Mouse (Mus musculus) E14TG2a.4 (cell line): ENCODE measurements around the gene Swt1.
A peak's percentile ranks its signal among the peaks of the same experiment; 100 is the strongest.

Source experiments
- H3K27me3 ChIP-seq: 2 replicates; pipeline ENCODE4 v1.6.1; 2014; ENCODE audit warnings: low read length, control low read depth; ENCODE audit not compliant: insufficient read depth
- H3K36me3 ChIP-seq: 2 replicates; pipeline ENCODE4 v1.6.1; 2014; ENCODE audit warnings: low read length, control low read depth; ENCODE audit not compliant: insufficient read depth
- H3K4me1 ChIP-seq: replicated peaks from 2 replicates; pipeline ENCODE4 v1.6.1; 2014; ENCODE audit warnings: low read depth, low read length, control low read depth
- H3K4me3 ChIP-seq: replicated peaks from 2 replicates; pipeline ENCODE4 v1.5.1; 2014; ENCODE audit warnings: mild to moderate bottlenecking, low read length
- H3K9me3 ChIP-seq: 2 replicates; pipeline ENCODE4 v1.6.1; 2014; ENCODE audit warnings: low read length, control low read depth
- CTCF ChIP-seq: conservative IDR thresholded peaks from 2 replicates; pipeline ENCODE4 v1.5.1; 2014; ENCODE audit warnings: low read length
- NANOG ChIP-seq: IDR thresholded peaks from 2 replicates; pipeline ENCODE4 v1.6.1; 2014; ENCODE audit warnings: borderline replicate concordance, low read length, mixed read lengths
- POU5F1 ChIP-seq: IDR thresholded peaks from 2 replicates; pipeline ENCODE4 v1.6.1; 2014; ENCODE audit warnings: low read length, borderline replicate concordance

Swt1 gene

GRCm38 (mm10) chr1:151346681-151347127 lies 81.6 kb downstream of the Swt1 start:
- no peak for TF ChIP-seq POU5F1
- no peak for TF ChIP-seq CTCF
- TF ChIP-seq NANOG = no peak
- Histone ChIP-seq H3K9me3 (no peaks in the 10 kb centered on the region), H3K4me3 (peak overlapping the region; percentile 88), H3K27me3 (no peaks in the 10 kb centered on the region), H3K36me3 (peaks cover 23% of the 10 kb centered on the region), H3K4me1 (peaks cover 47% of the 10 kb centered on the region)

- H3K9me3 ChIP-seq = no peaks in the 10 kb centered on the region
- peaks cover 14% of the 10 kb centered on the region for H3K36me3 ChIP-seq
- no peak for TF ChIP-seq NANOG
- TF ChIP-seq CTCF = no peak
- no peak for TF ChIP-seq POU5F1
- H3K4me3 ChIP-seq = peak overlapping the region; percentile 88
- no peaks in the 10 kb centered on the region for H3K27me3 ChIP-seq
- peaks cover 47% of the 10 kb centered on the region for H3K4me1 ChIP-seq
Observed at GRCm38 (mm10) chr1:151345863-151346195, 82.4 kb downstream of the Swt1 start.

GRCm38 (mm10) chr1:151345109-151345862 lies 83.0 kb downstream of the Swt1 start:
- Histone ChIP-seq H3K36me3 (peaks cover 9% of the 10 kb centered on the region), H3K4me3 (peak overlapping the region; percentile 88), H3K9me3 (no peaks in the 10 kb centered on the region), H3K27me3 (no peaks in the 10 kb centered on the region), H3K4me1 (peaks cover 45% of the 10 kb centered on the region)
- no peak for TF ChIP-seq POU5F1
- no peak for TF ChIP-seq NANOG
- TF ChIP-seq CTCF = no peak

- Histone ChIP-seq H3K4me1 (peaks cover 44% of the 10 kb centered on the region), H3K36me3 (peaks cover 3% of the 10 kb centered on the region), H3K9me3 (no peaks in the 10 kb centered on the region), H3K4me3 (peak within 1 kb of the TSS; percentile 88), H3K27me3 (no peaks in the 10 kb centered on the region)
- TF ChIP-seq CTCF (no peak), POU5F1 (no peak), NANOG (no peak)
Observed at GRCm38 (mm10) chr1:151344283-151345108, 83.8 kb downstream of the Swt1 start, which contains the start of gene Ivns1abp. TSS of gene Ivns1abp (plus strand) at chr1:151344477.

- peak overlapping the region; percentile 88 for H3K4me3 ChIP-seq
- H3K36me3 ChIP-seq = no peaks in the 10 kb centered on the region
- peaks cover 47% of the 10 kb centered on the region for H3K4me1 ChIP-seq
- H3K27me3 ChIP-seq = no peaks in the 10 kb centered on the region
- TF ChIP-seq NANOG (no peak), POU5F1 (no peak), CTCF (no peak)
- H3K9me3 ChIP-seq = no peaks in the 10 kb centered on the region
Observed at GRCm38 (mm10) chr1:151343571-151344282, 84.5 kb downstream of the Swt1 start.

GRCm38 (mm10) chr1:151342968-151343367 lies 85.3 kb downstream of the Swt1 start:
- Histone ChIP-seq H3K9me3 (no peaks in the 10 kb centered on the region), H3K4me3 (no peak overlapping the region), H3K4me1 (peaks cover 43% of the 10 kb centered on the region), H3K36me3 (no peaks in the 10 kb centered on the region), H3K27me3 (no peaks in the 10 kb centered on the region)
- TF ChIP-seq POU5F1 = no peak
- TF ChIP-seq CTCF = no peak
- TF ChIP-seq NANOG = no peak

GRCm38 (mm10) chr1:151342311-151342710 lies 85.9 kb downstream of the Swt1 start:
- no peak overlapping the region for H3K4me3 ChIP-seq
- no peaks in the 10 kb centered on the region for H3K36me3 ChIP-seq
- no peaks in the 10 kb centered on the region for H3K27me3 ChIP-seq
- peaks cover 43% of the 10 kb centered on the region for H3K4me1 ChIP-seq
- no peak for TF ChIP-seq CTCF
- H3K9me3 ChIP-seq = no peaks in the 10 kb centered on the region

- Histone ChIP-seq H3K4me3 (no peak overlapping the region), H3K9me3 (no peaks in the 10 kb centered on the region), H3K36me3 (no peaks in the 10 kb centered on the region), H3K4me1 (peaks cover 35% of the 10 kb centered on the region), H3K27me3 (no peaks in the 10 kb centered on the region)
- TF ChIP-seq CTCF = no peak
- TF ChIP-seq NANOG = no peak
- no peak for TF ChIP-seq POU5F1
Observed at GRCm38 (mm10) chr1:151341321-151342044, 86.8 kb downstream of the Swt1 start.

- Histone ChIP-seq H3K4me1 (peaks cover 24% of the 10 kb centered on the region), H3K9me3 (no peaks in the 10 kb centered on the region), H3K27me3 (no peaks in the 10 kb centered on the region), H3K36me3 (no peaks in the 10 kb centered on the region), H3K4me3 (no peak overlapping the region)
- TF ChIP-seq CTCF (no peak), POU5F1 (no peak)
Observed at GRCm38 (mm10) chr1:151338941-151339340, 89.3 kb downstream of the Swt1 start.
